Mouse (Mus musculus): ENCODE results near the gene Gpkow.
A peak's percentile ranks its signal among the peaks of the same experiment; 100 is the strongest.
"Not testable (repeated sequence)": the region's sequence is repeated elsewhere in the genome, so short reads cannot be mapped to it uniquely, and the experiment has no call there.

The Gpkow gene

GRCm38 (mm10) chrX:7690486-7690885 lies 6.4 kb upstream of the Gpkow start:
- DNase-seq = no peak

GRCm38 (mm10) chrX:7692862-7693261 lies 4.1 kb upstream of the Gpkow start:
- DNase-seq = peak in 1 of 2 experiments; percentile 45

GRCm38 (mm10) chrX:7696520-7696919 lies 411 bp upstream of the Gpkow start:
- DNase-seq = no peak

GRCm38 (mm10) chrX:7713764-7714134 lies 16.8 kb downstream of the Gpkow start:
- DNase-seq = not testable (repeated sequence)

- DNase-seq = peak; percentile 95 to 97
Observed at GRCm38 (mm10) chrX:7714135-7714899, 17.4 kb downstream of the Gpkow start, which contains the start of gene Wdr45. Wdr45 (plus strand) TSS chrX:7714333.

- DNase-seq = not testable (repeated sequence)
Observed at GRCm38 (mm10) chrX:7716058-7716457, 19.1 kb downstream of the Gpkow start.

GRCm38 (mm10) chrX:7721514-7722281 lies 24.8 kb downstream of the Gpkow start, which contains the start of gene Gm45208:
Gm45208 (plus strand) TSS chrX:7722245.
- peak; percentile 71 to 74 for DNase-seq

- DNase-seq = no peak
Observed at GRCm38 (mm10) chrX:7722282-7722611, 25.3 kb downstream of the Gpkow start.

- DNase-seq = no peak
Observed at GRCm38 (mm10) chrX:7722691-7723090, 25.8 kb downstream of the Gpkow start.

GRCm38 (mm10) chrX:7724135-7724534 lies 27.2 kb downstream of the Gpkow start:
- no peak for DNase-seq

GRCm38 (mm10) chrX:7725841-7726240 lies 28.9 kb downstream of the Gpkow start:
- DNase-seq = no peak

GRCm38 (mm10) chrX:7727176-7727575 lies 30.2 kb downstream of the Gpkow start:
- DNase-seq = no peak

- peak; percentile 82 to 83 for DNase-seq
Observed at GRCm38 (mm10) chrX:7728215-7728921, 31.4 kb downstream of the Gpkow start, which contains the start of gene Praf2. Praf2 (plus strand) TSS chrX:7728439.

GRCm38 (mm10) chrX:7728922-7729265 lies 32.0 kb downstream of the Gpkow start:
- no peak for DNase-seq

- DNase-seq = peak; percentile 46 to 69
Observed at GRCm38 (mm10) chrX:7733571-7734156, 36.7 kb downstream of the Gpkow start.

GRCm38 (mm10) chrX:7739336-7740081 lies 42.6 kb downstream of the Gpkow start:
- peak; percentile 63 to 78 for DNase-seq

- peak; percentile 26 to 35 for DNase-seq
Observed at GRCm38 (mm10) chrX:7740082-7740819, 43.3 kb downstream of the Gpkow start.

- no peak for DNase-seq
Observed at GRCm38 (mm10) chrX:7741103-7741502, 44.2 kb downstream of the Gpkow start.

- no peak for DNase-seq
Observed at GRCm38 (mm10) chrX:7743470-7743869, 46.5 kb downstream of the Gpkow start.

- DNase-seq = no peak
Observed at GRCm38 (mm10) chrX:7744940-7745339, 48.0 kb downstream of the Gpkow start.

- no peak for DNase-seq
Observed at GRCm38 (mm10) chrX:7745429-7745828, 48.5 kb downstream of the Gpkow start.

All from kidney, adult 8-10 months (tissue).